Mouse (Mus musculus) stomach, embryonic 16.5 days (tissue): ENCODE data around the gene Zkscan17. TPM values are rescaled to one million over a fixed set of nuclear protein-coding genes. Genes with fewer than 3 reads are reported as not detected.
A peak's percentile ranks its signal among the peaks of the same experiment; 100 is the strongest.

Experiments
- ATAC-seq: fragments of 200-750 bp; cut with Nextera tagmentation; 2 replicates; pipeline ENCODE4 v1.8.0; 2017; ENCODE audit warnings: moderate number of reproducible peaks, moderate TSS enrichment; ENCODE audit not compliant: insufficient read depth, low FRiP score
- H3K27ac ChIP-seq: fragments of 300-500 bp; sonication (generic); 2 replicates; pipeline ENCODE4 v1.5.1; 2014; ENCODE audit warnings: low read length
- H3K27me3 ChIP-seq: fragments of 300-500 bp; sonication (generic); 2 replicates; pipeline ENCODE4 v1.6.1; 2014; ENCODE audit warnings: low read length, control low read depth, mixed read lengths; ENCODE audit not compliant: control insufficient read depth, insufficient read depth
- H3K36me3 ChIP-seq: fragments of 300-500 bp; sonication (generic); 2 replicates; pipeline ENCODE4 v1.6.1; 2014; ENCODE audit warnings: low read length; ENCODE audit not compliant: control insufficient read depth, insufficient read depth
- H3K4me1 ChIP-seq: fragments of 300-500 bp; sonication (generic); 2 replicates; pipeline ENCODE4 v1.6.1; 2014; ENCODE audit warnings: low read length, control low read depth, mixed read lengths; ENCODE audit not compliant: control insufficient read depth, insufficient read depth
- H3K4me2 ChIP-seq: fragments of 300-500 bp; sonication (generic); 2 replicates; pipeline ENCODE4 v1.6.1; 2014; ENCODE audit warnings: low read depth, low read length, mixed read lengths
- H3K4me3 ChIP-seq: fragments of 300-500 bp; sonication (generic); replicated peaks from 2 replicates; pipeline ENCODE4 v1.5.1; 2014; ENCODE audit warnings: mild to moderate bottlenecking, low read length
- H3K9ac ChIP-seq: fragments of 300-500 bp; sonication (generic); 2 replicates; pipeline ENCODE4 v1.6.1; 2014; ENCODE audit warnings: low read length
- H3K9me3 ChIP-seq: fragments of 300-500 bp; sonication (generic); replicated peaks from 2 replicates; pipeline ENCODE4 v1.6.1; 2016; ENCODE audit warnings: low read length, control low read depth; ENCODE audit not compliant: control insufficient read depth
- WGBS: fragments of 180-500 bp; shearing (Covaris S2); extraction: QIAGEN DNeasy Blood & Tissue Kit; methylation state at CpG from one replicate; pipeline ENCODE4 v1.1.7; 2014; 5-methylcytosine and 5-hydroxymethylcytosine counted together
- polyA plus RNA-seq: library from polyadenylated mRNA; unstranded; fragments of >200 nt; fragmentation: Nextera tagmentation; extraction: Ambion mirVana; gene quantifications from 2 replicates; pipeline ENCODE4 v1.2.1, GENCODE M21; 2015

Gene Zkscan17
- polyA plus RNA-seq, 1 experiment from 2014 or later = 16.4 TPM

- no peak overlapping the region for H3K9ac ChIP-seq
- no peaks in the 10 kb centered on the region for H3K9me3 ChIP-seq
- no peaks in the 10 kb centered on the region for H3K36me3 ChIP-seq
- 83% methylated on average over 9 of the region's 9 CpGs for WGBS
- ATAC-seq = no peak
- H3K4me2 ChIP-seq = no peak overlapping the region
- H3K4me3 ChIP-seq = no peak overlapping the region
- H3K4me1 ChIP-seq = no peaks in the 10 kb centered on the region
- H3K27ac ChIP-seq = no peak overlapping the region
- H3K27me3 ChIP-seq = no peaks in the 10 kb centered on the region
Measured at GRCm38 (mm10) chr11:59544005-59544404, 17.5 kb upstream of the Zkscan17 start.

DNA sequence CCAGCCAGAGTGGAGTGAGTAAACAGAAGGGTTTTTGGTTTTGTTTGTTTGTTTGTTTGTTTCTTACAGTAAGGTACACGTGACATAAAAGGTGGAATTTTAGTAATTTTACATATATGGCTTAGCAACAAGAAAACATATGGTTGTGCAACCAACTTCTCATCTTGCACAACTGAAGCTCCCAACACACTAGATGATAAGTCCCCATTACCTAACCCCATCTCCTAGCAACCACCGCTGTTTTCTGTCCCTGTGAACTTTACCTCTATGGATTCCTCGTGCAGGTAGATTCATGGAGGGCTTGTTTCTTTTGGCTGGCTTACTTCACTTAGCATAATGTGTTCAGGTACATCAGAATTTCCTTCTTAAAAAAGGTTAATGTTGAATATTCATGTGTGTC lies 16.8 kb upstream of the Zkscan17 start:
- no peak overlapping the region for H3K27ac ChIP-seq
- H3K36me3 ChIP-seq = no peaks in the 10 kb centered on the region
- no peaks in the 10 kb centered on the region for H3K27me3 ChIP-seq
- H3K9me3 ChIP-seq = no peaks in the 10 kb centered on the region
- peaks cover 2% of the 10 kb centered on the region for H3K4me1 ChIP-seq
- no peak overlapping the region for H3K4me3 ChIP-seq
- ATAC-seq = no peak
- H3K9ac ChIP-seq = no peak overlapping the region
- WGBS = 72% methylated on average over 3 of the region's 3 CpGs
- no peak overlapping the region for H3K4me2 ChIP-seq

GRCm38 (mm10) chr11:59542442-59542841 lies 15.9 kb upstream of the Zkscan17 start:
- no peak for ATAC-seq
- Histone ChIP-seq H3K9ac (no peak overlapping the region), H3K4me3 (no peak overlapping the region), H3K36me3 (no peaks in the 10 kb centered on the region), H3K4me2 (no peak overlapping the region), H3K9me3 (no peaks in the 10 kb centered on the region), H3K4me1 (peaks cover 10% of the 10 kb centered on the region), H3K27ac (no peak overlapping the region), H3K27me3 (no peaks in the 10 kb centered on the region)
- WGBS = 66% methylated on average over 6 of the region's 6 CpGs

- Histone ChIP-seq H3K4me3 (no peak within 1 kb of the TSS), H3K4me1 (peaks cover 10% of the 10 kb centered on the region), H3K4me2 (no peak within 1 kb of the TSS), H3K9ac (no peak within 1 kb of the TSS), H3K36me3 (no peaks in the 10 kb centered on the region), H3K27ac (no peak within 1 kb of the TSS), H3K27me3 (no peaks in the 10 kb centered on the region), H3K9me3 (no peaks in the 10 kb centered on the region)
- 47% methylated on average over 3 of the region's 3 CpGs for WGBS
- no peak for ATAC-seq
Measured at GRCm38 (mm10) chr11:59541324-59541723, 14.8 kb upstream of the Zkscan17 start, which contains the start of gene Nlrp3. TSS of gene Nlrp3 (plus strand) at chr11:59541568.

DNA sequence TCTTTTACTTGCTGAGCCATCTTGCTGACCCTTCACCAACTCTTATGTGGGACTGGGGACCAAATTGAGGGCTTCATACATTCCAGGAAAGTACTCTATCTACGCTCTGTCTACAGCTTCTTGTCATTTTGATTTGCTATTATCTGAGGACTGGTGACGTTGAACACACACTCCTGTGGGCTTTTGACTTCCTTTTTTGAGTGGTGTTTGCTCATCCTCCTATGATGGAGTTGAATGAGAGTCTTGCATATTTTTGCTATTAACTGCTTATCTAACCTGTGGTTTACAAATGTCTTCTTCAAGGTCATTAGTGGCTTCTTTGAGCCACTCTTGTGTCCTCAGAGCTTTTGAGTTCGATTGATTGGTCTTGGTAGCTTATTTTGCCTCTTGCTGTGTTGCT lies 13.6 kb upstream of the Zkscan17 start:
- no peaks in the 10 kb centered on the region for H3K27me3 ChIP-seq
- no peaks in the 10 kb centered on the region for H3K9me3 ChIP-seq
- H3K9ac ChIP-seq = no peak overlapping the region
- 63% methylated on average over 3 of the region's 3 CpGs for WGBS
- no peak overlapping the region for H3K4me2 ChIP-seq
- ATAC-seq = no peak
- no peak overlapping the region for H3K27ac ChIP-seq
- no peaks in the 10 kb centered on the region for H3K36me3 ChIP-seq
- peaks cover 10% of the 10 kb centered on the region for H3K4me1 ChIP-seq
- no peak overlapping the region for H3K4me3 ChIP-seq

GRCm38 (mm10) chr11:59538387-59538786 lies 11.8 kb upstream of the Zkscan17 start:
- no peak for ATAC-seq
- Histone ChIP-seq H3K4me2 (peak overlapping the region; percentile 28; the same call in 1 of the 2 replicates), H3K4me1 (peaks cover 10% of the 10 kb centered on the region), H3K9me3 (no peaks in the 10 kb centered on the region), H3K36me3 (no peaks in the 10 kb centered on the region), H3K27me3 (no peaks in the 10 kb centered on the region), H3K4me3 (no peak overlapping the region), H3K27ac (peak overlapping the region; percentile 64), H3K9ac (no peak overlapping the region)
- WGBS = 24% methylated on average over 11 of the region's 11 CpGs

GRCm38 (mm10) chr11:59537218-59538130 lies 10.9 kb upstream of the Zkscan17 start:
- Histone ChIP-seq H3K4me1 (peaks cover 10% of the 10 kb centered on the region), H3K27me3 (no peaks in the 10 kb centered on the region), H3K4me2 (0 out of 2 replicates have a peak overlapping the region, but pooled peaks have one; percentile 28), H3K36me3 (no peaks in the 10 kb centered on the region), H3K9ac (no peak overlapping the region), H3K4me3 (no peak overlapping the region), H3K27ac (peak overlapping the region; percentile 64), H3K9me3 (no peaks in the 10 kb centered on the region)
- ATAC-seq = peak; percentile 60; the same call in 1 of the 2 replicates
- WGBS = 56% methylated on average over 16 of the region's 16 CpGs

DNA sequence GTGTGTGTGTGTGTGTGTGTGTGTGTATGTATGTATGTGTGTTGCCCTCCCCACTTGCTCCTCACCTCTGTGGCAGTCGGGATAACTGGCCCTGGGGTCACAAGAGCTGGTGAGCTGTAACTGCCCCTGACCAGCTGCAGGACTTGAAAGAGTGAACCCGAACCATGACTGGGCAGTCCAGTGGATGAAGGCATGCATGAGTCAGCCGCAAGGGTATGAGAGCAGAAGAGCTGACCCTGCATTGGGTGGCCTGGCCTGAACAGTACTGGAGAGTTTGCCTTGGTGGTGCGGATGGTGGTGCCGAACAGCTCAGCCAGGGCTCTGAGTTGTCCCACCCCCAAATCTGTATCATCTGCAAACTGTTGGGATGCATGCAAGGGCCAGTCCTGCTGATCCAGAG lies 5.0 kb upstream of the Zkscan17 start:
- ATAC-seq = no peak
- no peaks in the 10 kb centered on the region for H3K36me3 ChIP-seq
- H3K4me2 ChIP-seq = no peak overlapping the region
- H3K4me1 ChIP-seq = no peaks in the 10 kb centered on the region
- no peak overlapping the region for H3K27ac ChIP-seq
- no peaks in the 10 kb centered on the region for H3K27me3 ChIP-seq
- H3K9me3 ChIP-seq = no peaks in the 10 kb centered on the region
- 63% methylated on average over 5 of the region's 5 CpGs for WGBS
- no peak overlapping the region for H3K9ac ChIP-seq
- H3K4me3 ChIP-seq = no peak overlapping the region

- Histone ChIP-seq H3K9me3 (no peaks in the 10 kb centered on the region), H3K4me2 (no peak overlapping the region), H3K9ac (no peak overlapping the region), H3K4me1 (no peaks in the 10 kb centered on the region), H3K27ac (no peak overlapping the region), H3K4me3 (no peak overlapping the region), H3K27me3 (no peaks in the 10 kb centered on the region), H3K36me3 (no peaks in the 10 kb centered on the region)
- ATAC-seq = no peak
- 52% methylated on average over 6 of the region's 6 CpGs for WGBS
Measured at GRCm38 (mm10) chr11:59530870-59531535, 4.5 kb upstream of the Zkscan17 start.
